Mouse (Mus musculus) stomach, embryonic 15.5 days (tissue): ENCODE data around the gene Osbpl10. TPM values are rescaled to one million over a fixed set of nuclear protein-coding genes. Genes with fewer than 3 reads are reported as not detected.

ENCODE experiments used
- ATAC-seq: fragments of 200-750 bp; cut with Nextera tagmentation; 2 replicates; pipeline ENCODE4 v1.8.0; 2017; ENCODE audit warnings: low read depth, moderate number of reproducible peaks, moderate TSS enrichment; ENCODE audit not compliant: insufficient read depth, low FRiP score
- H3K27ac ChIP-seq: fragments of 300-500 bp; sonication (generic); 2 replicates; pipeline ENCODE4 v1.5.1; 2015; ENCODE audit warnings: mild to moderate bottlenecking, inconsistent platforms
- H3K27me3 ChIP-seq: fragments of 300-500 bp; sonication (generic); replicated peaks from 2 replicates; pipeline ENCODE4 v1.6.1; 2015; ENCODE audit warnings: inconsistent platforms
- H3K36me3 ChIP-seq: fragments of 300-500 bp; sonication (generic); 2 replicates; pipeline ENCODE4 v1.6.1; 2015; ENCODE audit warnings: inconsistent platforms
- H3K4me1 ChIP-seq: fragments of 300-500 bp; sonication (generic); 2 replicates; pipeline ENCODE4 v1.6.1; 2015; ENCODE audit warnings: inconsistent platforms
- H3K4me2 ChIP-seq: fragments of 300-500 bp; sonication (generic); 2 replicates; pipeline ENCODE4 v1.6.1; 2015; ENCODE audit warnings: mild to moderate bottlenecking, inconsistent platforms
- H3K4me3 ChIP-seq: fragments of 300-500 bp; sonication (generic); replicated peaks from 2 replicates; pipeline ENCODE4 v1.5.1; 2015; ENCODE audit warnings: inconsistent platforms
- H3K9ac ChIP-seq: fragments of 300-500 bp; sonication (generic); 2 replicates; pipeline ENCODE4 v1.6.1; 2015; ENCODE audit warnings: inconsistent platforms
- H3K9me3 ChIP-seq: fragments of 300-500 bp; sonication (generic); 2 replicates; pipeline ENCODE4 v1.6.1; 2016; ENCODE audit warnings: inconsistent platforms
- WGBS: fragments of 180-500 bp; shearing (Covaris S2); methylation state at CpG from one replicate; pipeline ENCODE4 v1.1.7; 2015; 5-methylcytosine and 5-hydroxymethylcytosine counted together
- polyA plus RNA-seq: library from polyadenylated mRNA; unstranded; fragments of >200 nt; fragmentation: Nextera tagmentation; extraction: Ambion mirVana; gene quantifications from 2 replicates; pipeline ENCODE4 v1.2.1, GENCODE M21; 2015

Gene Osbpl10
- polyA plus RNA-seq, 1 experiment from 2014 or later, result 2.0 TPM

DNA sequence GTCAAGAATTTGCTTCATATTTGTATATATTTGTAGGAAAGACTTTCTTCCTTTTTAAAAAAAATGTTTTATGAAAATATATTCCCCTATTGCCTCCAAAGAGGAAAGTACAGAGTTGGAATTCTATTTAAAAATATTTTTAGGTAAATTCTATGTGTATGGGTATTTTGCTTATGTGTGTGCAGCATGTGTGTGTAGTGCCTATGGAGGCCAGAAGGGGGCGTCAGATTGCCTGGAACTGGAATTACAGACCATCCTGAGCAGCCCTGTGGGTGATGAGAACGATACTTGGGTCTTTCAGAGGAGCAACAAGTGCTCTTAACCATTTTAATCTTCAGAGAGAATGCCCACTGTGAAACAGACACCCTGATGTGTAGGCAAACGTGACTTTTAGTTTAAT lies 132.3 kb downstream of the Osbpl10 start:
- 67% methylated on average over 3 of the region's 3 CpGs for WGBS
- Histone ChIP-seq H3K9ac (no peak overlapping the region), H3K4me3 (no peak overlapping the region), H3K36me3 (no peaks in the 10 kb centered on the region), H3K27me3 (no peaks in the 10 kb centered on the region), H3K4me2 (no peak overlapping the region), H3K27ac (no peak overlapping the region), H3K4me1 (no peaks in the 10 kb centered on the region), H3K9me3 (no peaks in the 10 kb centered on the region)
- ATAC-seq, result no peak

- Histone ChIP-seq H3K4me1 (peaks cover 13% of the 10 kb centered on the region), H3K4me3 (no peak overlapping the region), H3K27me3 (no peaks in the 10 kb centered on the region), H3K27ac (no peak overlapping the region), H3K36me3 (no peaks in the 10 kb centered on the region), H3K9ac (no peak overlapping the region), H3K4me2 (no peak overlapping the region), H3K9me3 (no peaks in the 10 kb centered on the region)
- ATAC-seq, result no peak
- WGBS, result 46% methylated on average over 10 of the region's 10 CpGs
Measured at GRCm38 (mm10) chr9:115117314-115117713, 138.9 kb downstream of the Osbpl10 start.

DNA sequence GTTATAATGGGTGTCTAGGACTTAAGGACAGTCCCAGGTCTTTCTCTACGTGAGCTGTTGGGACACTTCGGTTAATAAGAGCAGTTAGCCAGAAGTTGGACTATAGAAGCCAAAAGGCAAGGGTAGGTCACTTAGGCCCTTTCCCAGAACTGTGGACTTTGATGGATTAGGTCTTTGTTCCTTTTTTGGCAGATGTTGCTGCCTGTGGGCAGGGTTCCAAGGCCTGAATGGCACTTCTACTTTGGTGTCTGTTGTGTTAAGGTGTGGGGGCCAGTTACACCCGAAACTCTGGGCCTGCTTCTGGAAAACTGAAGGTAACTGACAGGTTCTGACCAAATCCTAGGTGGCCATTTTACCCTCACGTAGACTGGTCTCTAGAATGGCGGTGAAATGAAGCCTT lies 141.9 kb downstream of the Osbpl10 start:
- ATAC-seq, result no peak
- Histone ChIP-seq H3K36me3 (no peaks in the 10 kb centered on the region), H3K4me2 (no peak overlapping the region), H3K27me3 (no peaks in the 10 kb centered on the region), H3K9me3 (no peaks in the 10 kb centered on the region), H3K4me3 (no peak overlapping the region), H3K27ac (no peak overlapping the region), H3K9ac (no peak overlapping the region), H3K4me1 (peaks cover 13% of the 10 kb centered on the region)
- WGBS, result 70% methylated on average over 5 of the region's 5 CpGs

GRCm38 (mm10) chr9:115120678-115121224 lies 142.4 kb downstream of the Osbpl10 start:
- Histone ChIP-seq H3K4me3 (no peak overlapping the region), H3K9me3 (no peaks in the 10 kb centered on the region), H3K9ac (no peak overlapping the region), H3K4me2 (no peak overlapping the region), H3K27ac (no peak overlapping the region), H3K36me3 (no peaks in the 10 kb centered on the region), H3K4me1 (peaks cover 13% of the 10 kb centered on the region), H3K27me3 (no peaks in the 10 kb centered on the region)
- ATAC-seq, result 0 out of 2 replicates have a peak, but pooled peaks have one; percentile 31
- WGBS, result 60% methylated on average over 17 of the region's 17 CpGs

DNA sequence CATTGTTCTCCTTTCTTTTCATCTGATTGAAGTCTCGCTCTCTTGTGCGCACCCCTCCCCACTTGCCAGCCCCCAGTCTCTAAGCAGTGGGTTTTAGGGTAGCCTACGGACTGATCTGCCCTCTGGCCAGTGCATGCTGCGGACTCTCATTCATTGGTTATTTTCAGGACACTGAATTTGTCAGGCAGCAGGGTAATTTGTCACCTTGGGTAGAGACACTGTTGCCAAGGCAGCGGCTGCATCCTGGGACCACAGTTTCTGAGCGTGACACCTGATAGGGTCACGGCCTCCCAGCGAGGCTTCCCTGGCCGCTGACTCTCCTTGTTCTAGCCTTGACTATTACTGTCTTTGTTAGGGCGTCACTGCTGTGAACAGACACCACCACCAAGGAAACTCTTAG lies 149.0 kb downstream of the Osbpl10 start:
- WGBS, result 55% methylated on average over 10 of the region's 10 CpGs
- no peak for ATAC-seq
- Histone ChIP-seq H3K27ac (no peak overlapping the region), H3K36me3 (no peaks in the 10 kb centered on the region), H3K4me2 (no peak overlapping the region), H3K27me3 (no peaks in the 10 kb centered on the region), H3K9ac (no peak overlapping the region), H3K9me3 (no peaks in the 10 kb centered on the region), H3K4me1 (no peaks in the 10 kb centered on the region), H3K4me3 (no peak overlapping the region)

DNA sequence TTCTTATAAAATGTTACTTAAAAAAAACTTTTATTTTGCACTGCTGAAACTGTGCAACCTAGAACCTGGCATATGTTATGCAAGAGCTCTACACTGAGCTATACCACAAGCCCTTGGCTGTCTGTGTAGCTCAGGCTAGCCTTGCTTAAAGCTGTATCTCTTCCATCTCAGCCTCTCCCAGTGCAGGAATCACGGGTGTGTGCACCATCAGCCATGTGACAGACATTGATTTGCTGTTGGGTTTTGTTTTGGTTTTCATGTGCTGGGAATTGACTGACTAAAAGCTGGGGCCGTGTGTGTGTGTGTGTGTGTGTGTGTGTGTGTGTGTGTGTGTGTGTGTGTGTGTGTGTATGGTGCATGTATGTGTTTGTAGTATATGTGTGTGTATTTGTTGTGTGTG lies 155.6 kb downstream of the Osbpl10 start:
- no peak overlapping the region for H3K4me3 ChIP-seq
- 68% methylated on average over 2 of the region's 2 CpGs for WGBS
- no peak overlapping the region for H3K9ac ChIP-seq
- H3K4me2 ChIP-seq, result no peak overlapping the region
- H3K9me3 ChIP-seq, result no peaks in the 10 kb centered on the region
- H3K4me1 ChIP-seq, result peaks cover 2% of the 10 kb centered on the region; the same call in 1 of the 2 replicates
- H3K27ac ChIP-seq, result no peak overlapping the region
- no peaks in the 10 kb centered on the region for H3K36me3 ChIP-seq
- no peaks in the 10 kb centered on the region for H3K27me3 ChIP-seq
- ATAC-seq, result no peak

DNA sequence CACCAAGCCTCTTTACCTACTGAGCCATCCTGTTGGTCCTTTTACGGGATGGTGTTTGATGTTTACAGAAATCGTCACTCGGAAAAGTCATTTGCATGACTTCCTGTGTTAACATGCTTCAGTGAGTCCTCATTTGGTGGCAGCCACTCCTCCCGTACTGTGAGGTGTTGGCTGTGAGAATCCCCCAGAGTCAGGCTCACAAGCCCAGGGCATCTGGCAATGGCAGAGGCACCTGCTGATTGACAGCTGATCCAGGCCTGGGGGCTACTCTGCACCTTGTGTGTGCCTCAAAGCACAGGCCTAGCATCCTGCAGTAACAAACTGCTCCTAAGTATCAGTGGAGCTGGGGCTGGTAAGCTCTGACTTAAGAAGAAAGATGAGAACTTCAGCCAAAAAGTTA lies 156.4 kb downstream of the Osbpl10 start:
- Histone ChIP-seq H3K9me3 (no peaks in the 10 kb centered on the region), H3K9ac (no peak overlapping the region), H3K27ac (no peak overlapping the region), H3K4me1 (peaks cover 2% of the 10 kb centered on the region; the same call in 1 of the 2 replicates), H3K36me3 (no peaks in the 10 kb centered on the region), H3K27me3 (no peaks in the 10 kb centered on the region), H3K4me3 (no peak overlapping the region), H3K4me2 (no peak overlapping the region)
- WGBS, result 55% methylated on average over 4 of the region's 4 CpGs
- no peak for ATAC-seq

DNA sequence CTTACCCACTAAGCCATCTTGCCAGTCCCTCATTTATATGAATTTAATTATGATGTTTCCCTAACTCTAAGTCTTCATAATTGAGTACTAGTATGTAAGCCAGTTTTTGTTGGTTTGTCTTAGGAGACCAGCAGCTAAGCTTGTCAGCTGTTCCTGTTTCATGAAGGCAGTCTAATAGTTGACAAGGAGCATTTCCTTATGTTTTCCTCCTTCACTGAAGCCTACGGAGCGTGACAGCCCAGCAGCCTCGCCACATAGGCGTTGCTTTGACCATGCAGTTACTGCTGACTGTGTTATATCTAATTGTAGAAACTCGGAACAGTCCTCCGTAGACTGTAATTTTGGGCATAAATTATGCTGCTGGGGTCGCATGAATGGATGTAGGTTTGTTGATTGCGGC lies 157.0 kb downstream of the Osbpl10 start:
- H3K9me3 ChIP-seq, result no peaks in the 10 kb centered on the region
- no peak for ATAC-seq
- no peak overlapping the region for H3K27ac ChIP-seq
- H3K9ac ChIP-seq, result no peak overlapping the region
- peaks cover 2% of the 10 kb centered on the region; the same call in 1 of the 2 replicates for H3K4me1 ChIP-seq
- H3K4me2 ChIP-seq, result no peak overlapping the region
- 72% methylated on average over 8 of the region's 8 CpGs for WGBS
- H3K27me3 ChIP-seq, result no peaks in the 10 kb centered on the region
- no peak overlapping the region for H3K4me3 ChIP-seq
- H3K36me3 ChIP-seq, result no peaks in the 10 kb centered on the region

GRCm38 (mm10) chr9:115137858-115138257 lies 159.5 kb downstream of the Osbpl10 start:
- Histone ChIP-seq H3K4me3 (no peak overlapping the region), H3K36me3 (no peaks in the 10 kb centered on the region), H3K27ac (no peak overlapping the region), H3K9me3 (no peaks in the 10 kb centered on the region), H3K4me2 (no peak overlapping the region), H3K4me1 (peaks cover 2% of the 10 kb centered on the region; the same call in 1 of the 2 replicates), H3K27me3 (no peaks in the 10 kb centered on the region), H3K9ac (no peak overlapping the region)
- WGBS, result 55% methylated on average over 3 of the region's 3 CpGs
- ATAC-seq, result no peak

GRCm38 (mm10) chr9:115139597-115140332 lies 161.4 kb downstream of the Osbpl10 start:
- Histone ChIP-seq H3K9me3 (no peaks in the 10 kb centered on the region), H3K4me1 (peaks cover 1% of the 10 kb centered on the region; the same call in 1 of the 2 replicates), H3K36me3 (no peaks in the 10 kb centered on the region), H3K27me3 (no peaks in the 10 kb centered on the region), H3K27ac (no peak overlapping the region), H3K4me3 (no peak overlapping the region), H3K9ac (no peak overlapping the region), H3K4me2 (no peak overlapping the region)
- ATAC-seq, result no peak
- 57% methylated on average over 14 of the region's 14 CpGs for WGBS

DNA sequence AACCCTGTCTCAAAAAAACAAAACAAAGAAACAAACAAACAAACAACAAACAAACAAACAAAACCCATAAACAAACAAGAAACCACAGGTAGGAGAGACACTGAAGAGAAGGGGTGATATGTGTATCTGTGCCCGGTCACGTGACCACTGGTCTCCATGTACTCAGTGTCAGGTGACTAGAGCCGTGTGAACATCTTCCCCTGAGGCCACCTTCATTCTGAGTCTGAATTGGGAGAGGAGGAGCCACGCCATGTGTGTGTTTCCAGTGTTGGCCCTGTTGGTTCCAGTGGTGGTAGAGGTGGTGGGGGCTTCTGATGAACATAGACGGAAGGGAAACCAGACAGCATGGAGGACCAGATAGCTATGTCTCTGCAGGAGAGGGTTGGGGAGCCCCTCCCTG lies 168.8 kb downstream of the Osbpl10 start:
- WGBS, result 95% methylated on average over 5 of the region's 5 CpGs
- no peak for ATAC-seq
- no peaks in the 10 kb centered on the region for H3K27me3 ChIP-seq
- no peak overlapping the region for H3K27ac ChIP-seq
- H3K36me3 ChIP-seq, result no peaks in the 10 kb centered on the region
- H3K4me1 ChIP-seq, result no peaks in the 10 kb centered on the region
- no peak overlapping the region for H3K9ac ChIP-seq
- H3K4me3 ChIP-seq, result no peak overlapping the region
- H3K9me3 ChIP-seq, result no peaks in the 10 kb centered on the region
- H3K4me2 ChIP-seq, result no peak overlapping the region

DNA sequence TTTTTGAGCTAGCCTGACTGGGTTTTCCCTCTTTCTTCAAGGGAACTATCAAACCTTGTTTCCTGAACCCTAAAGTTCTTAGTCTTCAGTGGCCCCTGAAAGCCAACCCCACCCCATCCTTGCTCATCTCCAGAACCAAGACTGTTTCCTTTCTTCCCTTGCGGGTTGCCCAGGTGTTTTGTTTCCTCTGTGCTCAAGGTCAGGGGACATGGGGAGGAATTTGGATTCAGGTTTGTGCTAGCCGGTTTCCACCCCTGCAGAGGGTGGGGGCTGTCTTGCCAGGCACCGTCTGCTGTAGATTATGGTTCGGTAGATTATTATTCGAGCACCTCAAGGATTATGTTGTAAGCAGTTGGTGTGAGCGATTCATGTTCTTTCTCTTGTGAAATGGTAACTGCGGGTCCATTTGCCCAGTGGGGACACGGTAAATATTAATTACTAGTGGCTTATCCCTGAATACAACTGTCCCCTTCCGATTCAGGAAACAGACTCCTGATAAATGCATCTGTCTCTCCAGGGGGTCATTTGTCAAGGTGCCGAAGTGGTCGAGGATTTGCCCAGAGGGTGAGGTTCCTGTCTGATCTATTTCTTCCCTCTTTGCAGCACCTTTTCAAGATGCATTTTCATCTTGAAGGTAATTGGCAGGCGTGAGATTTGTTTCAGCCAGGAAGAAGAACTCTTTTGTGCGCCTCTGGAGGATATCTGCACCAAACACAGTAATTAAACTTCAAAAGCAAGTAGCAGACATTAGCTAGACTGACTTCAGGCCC lies 169.4 kb downstream of the Osbpl10 start:
- Histone ChIP-seq H3K27me3 (no peaks in the 10 kb centered on the region), H3K4me1 (no peaks in the 10 kb centered on the region), H3K27ac (no peak overlapping the region), H3K9ac (no peak overlapping the region), H3K36me3 (no peaks in the 10 kb centered on the region), H3K9me3 (no peaks in the 10 kb centered on the region), H3K4me2 (no peak overlapping the region), H3K4me3 (no peak overlapping the region)
- ATAC-seq, result no peak
- WGBS, result 77% methylated on average over 13 of the region's 13 CpGs
